Mouse (Mus musculus): ENCODE measurements at regions not wholly inside any gene's neighbourhood (a gene's known extent, or its start where the extent isn't known, plus 50 kb on each side); places are given as distances from the start of the nearest gene placed in this dataset.

DNA sequence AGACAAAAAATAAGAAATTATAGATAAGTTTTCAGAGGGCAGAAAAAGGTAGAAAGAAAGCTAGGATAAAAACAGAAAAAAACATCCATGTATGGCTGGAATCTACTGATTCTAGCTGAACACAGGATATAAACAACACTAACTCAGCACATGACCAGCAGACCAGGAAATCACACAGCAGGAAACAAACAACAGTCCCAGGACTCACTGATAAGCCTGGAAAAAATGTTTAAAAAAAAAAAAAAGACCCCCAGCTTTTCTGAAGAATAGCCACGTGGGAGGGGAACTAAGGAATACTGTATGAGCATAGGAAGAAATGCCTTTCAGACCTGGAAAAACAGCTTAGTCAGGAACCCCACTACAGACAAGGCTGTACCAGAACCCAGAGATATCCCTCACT, 145.7 kb downstream of the Tmem17 start:
- no peak for TF ChIP-seq CTCF (IDR thresholded peaks at IDR 0.05; ENCODE audit: insufficient read depth, low read depth, low read length)
- no peak for TF ChIP-seq POLR2A (IDR thresholded peaks at IDR 0.05; ENCODE audit: insufficient read depth, low read depth, low read length)
